Mouse (Mus musculus) MEL (cell line): ENCODE measurements around the gene Mitf. TPM values are rescaled to one million over a fixed set of nuclear protein-coding genes. Genes with fewer than 3 reads are reported as not detected.

Experiments used
- DNase-seq: peaks from one replicate; pipeline ENCODE4 v3.0.0; 2011; ENCODE audit warnings: low read depth, low spot score
- H3K27ac ChIP-seq: 2 replicates; pipeline ENCODE4 v1.5.1; 2012; ENCODE audit warnings: low read depth, mild to moderate bottlenecking, control low read depth, low read length, moderate library complexity; ENCODE audit not compliant: control insufficient read depth
- H3K27me3 ChIP-seq, 2 experiments: fragments of 150-350 bp in 1 of 2; sonication (generic) in 1 of 2; 2 replicates each; pipeline ENCODE4 v1.6.1; 2012; ENCODE audit warnings: low read length in 2 of 2, mild to moderate bottlenecking in 2 of 2, improper control_type of control experiment in 1 of 2, moderate library complexity in 1 of 2; ENCODE audit not compliant: insufficient read depth in 2 of 2, control insufficient read depth in 1 of 2
- H3K36me3 ChIP-seq, 2 experiments: 2 replicates each; pipeline ENCODE4 v1.6.1; 2012 to 2014; ENCODE audit warnings: low read length in 2 of 2, improper control_type of control experiment in 1 of 2, inconsistent platforms in 1 of 2, mild to moderate bottlenecking in 1 of 2; ENCODE audit not compliant: insufficient read depth in 2 of 2, control insufficient read depth in 1 of 2
- H3K4me1 ChIP-seq, 2 experiments: fragments of 150-350 bp in 1 of 2; sonication (generic) in 1 of 2; 2 replicates each; pipeline ENCODE4 v1.6.1; 2012; ENCODE audit warnings: low read length in 2 of 2, improper control_type of control experiment in 1 of 2, mild to moderate bottlenecking in 1 of 2; ENCODE audit not compliant: insufficient read depth in 2 of 2, control insufficient read depth in 1 of 2
- H3K4me3 ChIP-seq, 2 experiments: fragments of 150-350 bp in 1 of 2; sonication (generic) in 1 of 2; 2 replicates each; pipeline ENCODE4 v1.5.1; 2012; ENCODE audit warnings: low read depth in 2 of 2, low read length in 2 of 2, mild to moderate bottlenecking in 2 of 2, moderate library complexity in 2 of 2, control low read depth in 1 of 2, improper control_type of control experiment in 1 of 2; ENCODE audit not compliant: control insufficient read depth in 1 of 2, insufficient read depth in 1 of 2
- H3K79me2 ChIP-seq: 2 replicates; pipeline ENCODE4 v1.6.1; 2012; ENCODE audit warnings: mild to moderate bottlenecking, low read length, moderate library complexity; ENCODE audit not compliant: control insufficient read depth, poor library complexity, insufficient read depth
- H3K9ac ChIP-seq: 2 replicates; pipeline ENCODE4 v1.6.1; 2012; ENCODE audit warnings: low read depth, mild to moderate bottlenecking, control low read depth, low read length, moderate library complexity; ENCODE audit not compliant: control insufficient read depth, poor library complexity, severe bottlenecking
- H3K9me3 ChIP-seq: fragments of 150-350 bp; sonication (generic); replicated peaks from 2 replicates; pipeline ENCODE4 v1.6.1; 2012; ENCODE audit warnings: mild to moderate bottlenecking, low read length, improper control_type of control experiment, moderate library complexity; ENCODE audit not compliant: insufficient read depth
- CHD1 ChIP-seq: IDR thresholded peaks from 2 replicates; pipeline ENCODE4 v1.6.1; 2012; ENCODE audit warnings: low read depth, mild to moderate bottlenecking, inconsistent platforms, low read length, improper control_type of control experiment
- CHD2 ChIP-seq: IDR thresholded peaks from 2 replicates; pipeline ENCODE4 v1.6.1; 2011; ENCODE audit warnings: low read length, improper control_type of control experiment
- E2F4 ChIP-seq: IDR thresholded peaks from 2 replicates; pipeline ENCODE4 v1.6.1; 2011; ENCODE audit warnings: low read depth, low read length, improper control_type of control experiment, borderline replicate concordance
- ELF1 ChIP-seq: IDR thresholded peaks from 2 replicates; pipeline ENCODE4 v1.6.1; 2014; ENCODE audit warnings: low read depth, mild to moderate bottlenecking, inconsistent platforms, low read length, improper control_type of control experiment, moderate library complexity
- GATA1 ChIP-seq: IDR thresholded peaks from 2 replicates; pipeline ENCODE4 v1.6.1; 2011; ENCODE audit warnings: low read depth, low read length, improper control_type of control experiment
- JUND ChIP-seq: IDR thresholded peaks from 2 replicates; pipeline ENCODE4 v1.6.1; 2011; ENCODE audit warnings: low read depth, mild to moderate bottlenecking, improper control_type of control experiment, low read length
- KAT2A ChIP-seq: conservative IDR thresholded peaks from 2 replicates; pipeline ENCODE4 v1.6.1; 2012; ENCODE audit warnings: low read depth, low read length, improper control_type of control experiment, inconsistent platforms
- MAFK ChIP-seq: IDR thresholded peaks from 2 replicates; pipeline ENCODE4 v1.6.1; 2011; ENCODE audit warnings: low read depth, mild to moderate bottlenecking, low read length, improper control_type of control experiment, borderline replicate concordance
- MEF2A ChIP-seq: IDR thresholded peaks from 2 replicates; pipeline ENCODE4 v1.6.1; 2014; ENCODE audit warnings: low read depth, mild to moderate bottlenecking, inconsistent platforms, low read length, improper control_type of control experiment; ENCODE audit not compliant: poor library complexity, insufficient replicate concordance, severe bottlenecking; ENCODE audit errors: extremely low read depth
- MXI1 ChIP-seq: IDR thresholded peaks from 2 replicates; pipeline ENCODE4 v1.6.1; 2011; ENCODE audit warnings: mild to moderate bottlenecking, low read depth, low read length, improper control_type of control experiment
- MYB ChIP-seq: IDR thresholded peaks from 2 replicates; pipeline ENCODE4 v1.6.1; 2011; ENCODE audit warnings: mild to moderate bottlenecking, low read depth, low read length, improper control_type of control experiment
- MYC ChIP-seq: IDR thresholded peaks from 2 replicates; pipeline ENCODE4 v1.6.1; 2011; ENCODE audit warnings: low read depth, mild to moderate bottlenecking, low read length, improper control_type of control experiment, moderate library complexity
- NELFE ChIP-seq: IDR thresholded peaks from 2 replicates; pipeline ENCODE4 v1.6.1; 2011; ENCODE audit warnings: low read depth, low read length, improper control_type of control experiment
- POLR2A ChIP-seq, 2 experiments: IDR thresholded peaks; 2 replicates each; pipeline ENCODE4 v1.6.1; 2011 to 2012; ENCODE audit warnings: low read length in 2 of 2, mild to moderate bottlenecking in 2 of 2, control low read depth in 1 of 2, improper control_type of control experiment in 1 of 2, low read depth in 1 of 2, moderate library complexity in 1 of 2; ENCODE audit not compliant: control insufficient read depth in 1 of 2, insufficient read depth in 1 of 2, poor library complexity in 1 of 2
- POLR2AphosphoS5 ChIP-seq: IDR thresholded peaks from 2 replicates; pipeline ENCODE4 v1.6.1; 2012; ENCODE audit warnings: low read depth, borderline replicate concordance, mild to moderate bottlenecking, inconsistent platforms, low read length, moderate library complexity, mixed read lengths
- RAD21 ChIP-seq: IDR thresholded peaks from 2 replicates; pipeline ENCODE4 v1.6.1; 2011; ENCODE audit warnings: mild to moderate bottlenecking, low read depth, low read length, improper control_type of control experiment
- RCOR1 ChIP-seq: IDR thresholded peaks from 2 replicates; pipeline ENCODE4 v1.6.1; 2012; ENCODE audit warnings: low read depth, mild to moderate bottlenecking, inconsistent platforms, low read length, improper control_type of control experiment
- SIN3A ChIP-seq: IDR thresholded peaks from 2 replicates; pipeline ENCODE4 v1.6.1; 2012; ENCODE audit warnings: low read length, improper control_type of control experiment, inconsistent platforms
- SMC3 ChIP-seq: IDR thresholded peaks from 2 replicates; pipeline ENCODE4 v1.6.1; 2011; ENCODE audit warnings: low read depth, low read length, improper control_type of control experiment
- TAL1 ChIP-seq: IDR thresholded peaks from 2 replicates; pipeline ENCODE4 v1.6.1; 2012; ENCODE audit warnings: mild to moderate bottlenecking, inconsistent platforms, low read length, moderate library complexity, mixed read lengths
- TBP ChIP-seq: IDR thresholded peaks from 2 replicates; pipeline ENCODE4 v1.8.0; 2011; ENCODE audit warnings: low read depth, low read length, improper control_type of control experiment
- TCF12 ChIP-seq: IDR thresholded peaks from 2 replicates; pipeline ENCODE4 v1.6.1; 2014; ENCODE audit warnings: low read depth, mild to moderate bottlenecking, inconsistent platforms, low read length, improper control_type of control experiment, moderate library complexity
- UBTF ChIP-seq: IDR thresholded peaks from 2 replicates; pipeline ENCODE4 v1.6.1; 2012; ENCODE audit warnings: low read depth, mild to moderate bottlenecking, inconsistent platforms, low read length, improper control_type of control experiment, moderate library complexity, borderline replicate concordance; ENCODE audit not compliant: insufficient read depth
- USF1 ChIP-seq: IDR thresholded peaks from 2 replicates; pipeline ENCODE4 v1.6.1; 2014; ENCODE audit warnings: low read depth, mild to moderate bottlenecking, inconsistent platforms, low read length, improper control_type of control experiment, moderate library complexity
- USF2 ChIP-seq, 2 experiments: IDR thresholded peaks; 2 replicates each; pipeline ENCODE4 v1.6.1; 2011 to 2012; ENCODE audit warnings: improper control_type of control experiment in 2 of 2, low read length in 2 of 2, borderline replicate concordance in 1 of 2, inconsistent platforms in 1 of 2, low read depth in 1 of 2, mild to moderate bottlenecking in 1 of 2; ENCODE audit not compliant: insufficient read depth in 1 of 2
- ZC3H11A ChIP-seq: IDR thresholded peaks from 2 replicates; pipeline ENCODE4 v1.6.1; 2012; ENCODE audit warnings: low read depth, mild to moderate bottlenecking, inconsistent platforms, low read length, improper control_type of control experiment
- ZKSCAN1 ChIP-seq: IDR thresholded peaks from 2 replicates; pipeline ENCODE4 v1.6.1; 2012; ENCODE audit warnings: low read depth, mild to moderate bottlenecking, inconsistent platforms, low read length, improper control_type of control experiment, moderate library complexity
- ZNF384 ChIP-seq: IDR thresholded peaks from 2 replicates; pipeline ENCODE4 v1.6.1; 2012; ENCODE audit warnings: low read depth, mild to moderate bottlenecking, inconsistent platforms, low read length, improper control_type of control experiment
- polyA plus RNA-seq, 2 experiments: library from polyadenylated mRNA; stranded (reverse) in 1 of 2; unstranded in 1 of 2; fragments of >175 nt in 1 of 2; fragments of >200 nt in 1 of 2; gene quantifications; 2 replicates each; pipeline versions ENCODE4 v1.2.1 to v1.2.4; 2012; ENCODE audit warnings: low replicate concordance in 2 of 2, low read depth in 1 of 2; ENCODE audit not compliant: insufficient read length in 2 of 2, insufficient read depth in 1 of 2, missing spikeins in 1 of 2
- total RNA-seq: library from RNA; depleted of rRNA; stranded (reverse); fragments of 300-350 nt; gene quantifications from 2 replicates; pipeline ENCODE4 v1.2.3, GENCODE M21; 2012

Mitf gene
- total and polyA plus RNA-seq, 3 experiments, result 1.8 to 2.1 TPM; not detected in 1

DNA sequence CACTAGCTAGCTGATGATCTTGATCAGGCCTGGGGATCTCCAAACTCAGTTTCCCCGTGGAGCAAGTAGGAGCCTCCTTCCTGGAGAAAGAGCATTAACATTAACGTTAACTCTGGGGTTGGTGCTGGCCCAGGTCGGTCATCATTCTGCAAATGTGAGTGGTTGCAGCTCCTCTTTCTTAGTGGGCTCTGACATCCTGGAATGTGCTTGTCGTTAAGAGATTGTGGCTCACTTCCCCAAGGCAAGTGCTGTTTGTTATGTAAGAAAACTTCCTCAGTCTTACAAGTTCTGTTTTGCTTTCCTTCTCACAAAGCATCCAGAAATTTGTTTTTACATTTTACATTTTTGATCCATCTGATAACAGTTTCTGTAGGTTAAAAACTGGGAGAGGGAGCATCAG, 7.3 kb downstream of the Mitf start:
- Histone ChIP-seq H3K36me3 (no peaks in the 10 kb centered on the region), H3K79me2 (peaks cover 1% of the 10 kb centered on the region; the same call in 1 of the 2 replicates), H3K9ac (no peak overlapping the region), H3K27me3 (no peaks in the 10 kb centered on the region), H3K4me1 (no peaks in the 10 kb centered on the region), H3K27ac (no peak overlapping the region), H3K4me3 (no peak overlapping the region), H3K9me3 (no peaks in the 10 kb centered on the region)
- no peak for DNase-seq
- no peak for TF ChIP-seq MXI1
- no peak for TF ChIP-seq SIN3A
- TF ChIP-seq USF2 (IDR thresholded peaks at IDR 0.05; ENCODE audit: borderline replicate concordance in 1 of 2, insufficient read depth in 1 of 2, low read depth in 1 of 2, low read length in 2 of 2), result no peak
- no peak for TF ChIP-seq MAFK
- TF ChIP-seq ZC3H11A, result no peak
- TF ChIP-seq NELFE, result no peak
- TF ChIP-seq TBP, result no peak
- no peak for TF ChIP-seq POLR2AphosphoS5
- TF ChIP-seq MEF2A, result no peak
- TF ChIP-seq JUND, result no peak
- no peak for TF ChIP-seq CHD2
- TF ChIP-seq CHD1, result no peak
- TF ChIP-seq SMC3, result no peak
- no peak for TF ChIP-seq ZKSCAN1
- TF ChIP-seq TAL1, result no peak
- TF ChIP-seq USF1, result no peak
- no peak for TF ChIP-seq UBTF
- TF ChIP-seq POLR2A (IDR thresholded peaks at IDR 0.05; ENCODE audit: control insufficient read depth in 1 of 2, insufficient read depth in 1 of 2, low read depth in 1 of 2, low read length in 2 of 2, poor library complexity in 1 of 2), result no peak
- no peak for TF ChIP-seq GATA1

- Histone ChIP-seq H3K36me3 (peaks cover 0 to 3% of the 10 kb centered on the region in 2 experiments; a peak in 2 of 4 replicates), H3K9me3 (no peaks in the 10 kb centered on the region), H3K27ac (no peak overlapping the region), H3K27me3 (no peaks in the 10 kb centered on the region), H3K4me1 (0 out of 4 replicates have a peak, but pooled peaks cover 0 to 4% of the 10 kb centered on the region in 2 experiments), H3K79me2 (no peaks in the 10 kb centered on the region), H3K9ac (no peak overlapping the region), H3K4me3 (no peak overlapping the region)
- DNase-seq, result no peak
- TF ChIP-seq MYC, result no peak
- TF ChIP-seq UBTF, result no peak
- TF ChIP-seq RAD21, result no peak
- no peak for TF ChIP-seq KAT2A
- TF ChIP-seq TBP, result no peak
- no peak for TF ChIP-seq ZNF384
- TF ChIP-seq MYB, result no peak
- no peak for TF ChIP-seq NELFE
- no peak for TF ChIP-seq TCF12
- TF ChIP-seq ELF1, result no peak
- no peak for TF ChIP-seq USF2 (IDR thresholded peaks at IDR 0.05; ENCODE audit: borderline replicate concordance in 1 of 2, insufficient read depth in 1 of 2, low read depth in 1 of 2, low read length in 2 of 2)
- no peak for TF ChIP-seq GATA1
- TF ChIP-seq TAL1, result no peak
- TF ChIP-seq RCOR1, result no peak
- no peak for TF ChIP-seq SMC3
- no peak for TF ChIP-seq E2F4
- no peak for TF ChIP-seq CHD1
- TF ChIP-seq ZC3H11A, result no peak
Measured at GRCm38 (mm10) chr6:97815723-97816122, 8.9 kb downstream of the Mitf start.
